Mouse (Mus musculus) MEL (cell line): ENCODE data around the gene Gm10447. TPM values are rescaled to one million over a fixed set of nuclear protein-coding genes. Genes with fewer than 3 reads are reported as not detected.

ENCODE experiments used
- DNase-seq: peaks from one replicate; pipeline ENCODE4 v3.0.0; 2011; ENCODE audit warnings: low read depth, low spot score
- H3K27ac ChIP-seq: 2 replicates; pipeline ENCODE4 v1.5.1; 2012; ENCODE audit warnings: low read depth, mild to moderate bottlenecking, control low read depth, low read length, moderate library complexity; ENCODE audit not compliant: control insufficient read depth
- H3K27me3 ChIP-seq, 2 experiments: fragments of 150-350 bp in 1 of 2; sonication (generic) in 1 of 2; 2 replicates each; pipeline ENCODE4 v1.6.1; 2012; ENCODE audit warnings: low read length in 2 of 2, mild to moderate bottlenecking in 2 of 2, improper control_type of control experiment in 1 of 2, moderate library complexity in 1 of 2; ENCODE audit not compliant: insufficient read depth in 2 of 2, control insufficient read depth in 1 of 2
- H3K36me3 ChIP-seq, 2 experiments: 2 replicates each; pipeline ENCODE4 v1.6.1; 2012 to 2014; ENCODE audit warnings: low read length in 2 of 2, improper control_type of control experiment in 1 of 2, inconsistent platforms in 1 of 2, mild to moderate bottlenecking in 1 of 2; ENCODE audit not compliant: insufficient read depth in 2 of 2, control insufficient read depth in 1 of 2
- H3K4me1 ChIP-seq, 2 experiments: fragments of 150-350 bp in 1 of 2; sonication (generic) in 1 of 2; 2 replicates each; pipeline ENCODE4 v1.6.1; 2012; ENCODE audit warnings: low read length in 2 of 2, improper control_type of control experiment in 1 of 2, mild to moderate bottlenecking in 1 of 2; ENCODE audit not compliant: insufficient read depth in 2 of 2, control insufficient read depth in 1 of 2
- H3K4me3 ChIP-seq, 2 experiments: fragments of 150-350 bp in 1 of 2; sonication (generic) in 1 of 2; 2 replicates each; pipeline ENCODE4 v1.5.1; 2012; ENCODE audit warnings: low read depth in 2 of 2, low read length in 2 of 2, mild to moderate bottlenecking in 2 of 2, moderate library complexity in 2 of 2, control low read depth in 1 of 2, improper control_type of control experiment in 1 of 2; ENCODE audit not compliant: control insufficient read depth in 1 of 2, insufficient read depth in 1 of 2
- H3K79me2 ChIP-seq: 2 replicates; pipeline ENCODE4 v1.6.1; 2012; ENCODE audit warnings: mild to moderate bottlenecking, low read length, moderate library complexity; ENCODE audit not compliant: control insufficient read depth, poor library complexity, insufficient read depth
- H3K9ac ChIP-seq: 2 replicates; pipeline ENCODE4 v1.6.1; 2012; ENCODE audit warnings: low read depth, mild to moderate bottlenecking, control low read depth, low read length, moderate library complexity; ENCODE audit not compliant: control insufficient read depth, poor library complexity, severe bottlenecking
- H3K9me3 ChIP-seq: fragments of 150-350 bp; sonication (generic); replicated peaks from 2 replicates; pipeline ENCODE4 v1.6.1; 2012; ENCODE audit warnings: mild to moderate bottlenecking, low read length, improper control_type of control experiment, moderate library complexity; ENCODE audit not compliant: insufficient read depth
- CHD2 ChIP-seq: IDR thresholded peaks from 2 replicates; pipeline ENCODE4 v1.6.1; 2011; ENCODE audit warnings: low read length, improper control_type of control experiment
- CTCF ChIP-seq, 3 experiments: IDR thresholded peaks in 2 of 3; conservative IDR thresholded peaks in 1 of 3; 2 replicates each; pipeline ENCODE4 v1.5.1; 2011 to 2012; ENCODE audit warnings: low read length in 3 of 3, low read depth in 2 of 3, mild to moderate bottlenecking in 2 of 3, improper control_type of control experiment in 1 of 3, inconsistent platforms in 1 of 3, mixed read lengths in 1 of 3, moderate library complexity in 1 of 3; ENCODE audit not compliant: control insufficient read depth in 1 of 3, insufficient read depth in 1 of 3, poor library complexity in 1 of 3, severe bottlenecking in 1 of 3
- E2F4 ChIP-seq: IDR thresholded peaks from 2 replicates; pipeline ENCODE4 v1.6.1; 2011; ENCODE audit warnings: low read depth, low read length, improper control_type of control experiment, borderline replicate concordance
- EP300 ChIP-seq, 2 experiments: IDR thresholded peaks; 2 replicates each; pipeline ENCODE4 v1.6.1; 2011; ENCODE audit warnings: improper control_type of control experiment in 2 of 2, low read length in 2 of 2, low read depth in 1 of 2, mild to moderate bottlenecking in 1 of 2
- GATA1 ChIP-seq: IDR thresholded peaks from 2 replicates; pipeline ENCODE4 v1.6.1; 2011; ENCODE audit warnings: low read depth, low read length, improper control_type of control experiment
- HCFC1 ChIP-seq: IDR thresholded peaks from 2 replicates; pipeline ENCODE4 v1.6.1; 2012; ENCODE audit warnings: low read depth, mild to moderate bottlenecking, inconsistent platforms, low read length, improper control_type of control experiment, moderate library complexity
- MAX ChIP-seq: IDR thresholded peaks from 2 replicates; pipeline ENCODE4 v1.6.1; 2011; ENCODE audit warnings: low read length, improper control_type of control experiment
- MAZ ChIP-seq: IDR thresholded peaks from 2 replicates; pipeline ENCODE4 v1.6.1; 2012; ENCODE audit warnings: low read depth, mild to moderate bottlenecking, inconsistent platforms, low read length, improper control_type of control experiment
- MEF2A ChIP-seq: IDR thresholded peaks from 2 replicates; pipeline ENCODE4 v1.6.1; 2014; ENCODE audit warnings: low read depth, mild to moderate bottlenecking, inconsistent platforms, low read length, improper control_type of control experiment; ENCODE audit not compliant: poor library complexity, insufficient replicate concordance, severe bottlenecking; ENCODE audit errors: extremely low read depth
- MYC ChIP-seq: IDR thresholded peaks from 2 replicates; pipeline ENCODE4 v1.6.1; 2011; ENCODE audit warnings: low read depth, mild to moderate bottlenecking, low read length, improper control_type of control experiment, moderate library complexity
- NELFE ChIP-seq: IDR thresholded peaks from 2 replicates; pipeline ENCODE4 v1.6.1; 2011; ENCODE audit warnings: low read depth, low read length, improper control_type of control experiment
- POLR2A ChIP-seq, 2 experiments: IDR thresholded peaks; 2 replicates each; pipeline ENCODE4 v1.6.1; 2011 to 2012; ENCODE audit warnings: low read length in 2 of 2, mild to moderate bottlenecking in 2 of 2, control low read depth in 1 of 2, improper control_type of control experiment in 1 of 2, low read depth in 1 of 2, moderate library complexity in 1 of 2; ENCODE audit not compliant: control insufficient read depth in 1 of 2, insufficient read depth in 1 of 2, poor library complexity in 1 of 2
- POLR2AphosphoS2 ChIP-seq: IDR thresholded peaks from 2 replicates; pipeline ENCODE4 v1.6.1; 2011; ENCODE audit warnings: low read length, improper control_type of control experiment
- POLR2AphosphoS5 ChIP-seq: IDR thresholded peaks from 2 replicates; pipeline ENCODE4 v1.6.1; 2012; ENCODE audit warnings: low read depth, borderline replicate concordance, mild to moderate bottlenecking, inconsistent platforms, low read length, moderate library complexity, mixed read lengths
- RAD21 ChIP-seq: IDR thresholded peaks from 2 replicates; pipeline ENCODE4 v1.6.1; 2011; ENCODE audit warnings: mild to moderate bottlenecking, low read depth, low read length, improper control_type of control experiment
- RCOR1 ChIP-seq: IDR thresholded peaks from 2 replicates; pipeline ENCODE4 v1.6.1; 2012; ENCODE audit warnings: low read depth, mild to moderate bottlenecking, inconsistent platforms, low read length, improper control_type of control experiment
- SIN3A ChIP-seq: IDR thresholded peaks from 2 replicates; pipeline ENCODE4 v1.6.1; 2012; ENCODE audit warnings: low read length, improper control_type of control experiment, inconsistent platforms
- SMC3 ChIP-seq: IDR thresholded peaks from 2 replicates; pipeline ENCODE4 v1.6.1; 2011; ENCODE audit warnings: low read depth, low read length, improper control_type of control experiment
- TAL1 ChIP-seq: IDR thresholded peaks from 2 replicates; pipeline ENCODE4 v1.6.1; 2012; ENCODE audit warnings: mild to moderate bottlenecking, inconsistent platforms, low read length, moderate library complexity, mixed read lengths
- TBP ChIP-seq: IDR thresholded peaks from 2 replicates; pipeline ENCODE4 v1.8.0; 2011; ENCODE audit warnings: low read depth, low read length, improper control_type of control experiment
- TCF12 ChIP-seq: IDR thresholded peaks from 2 replicates; pipeline ENCODE4 v1.6.1; 2014; ENCODE audit warnings: low read depth, mild to moderate bottlenecking, inconsistent platforms, low read length, improper control_type of control experiment, moderate library complexity
- USF1 ChIP-seq: IDR thresholded peaks from 2 replicates; pipeline ENCODE4 v1.6.1; 2014; ENCODE audit warnings: low read depth, mild to moderate bottlenecking, inconsistent platforms, low read length, improper control_type of control experiment, moderate library complexity
- ZC3H11A ChIP-seq: IDR thresholded peaks from 2 replicates; pipeline ENCODE4 v1.6.1; 2012; ENCODE audit warnings: low read depth, mild to moderate bottlenecking, inconsistent platforms, low read length, improper control_type of control experiment
- ZKSCAN1 ChIP-seq: IDR thresholded peaks from 2 replicates; pipeline ENCODE4 v1.6.1; 2012; ENCODE audit warnings: low read depth, mild to moderate bottlenecking, inconsistent platforms, low read length, improper control_type of control experiment, moderate library complexity
- polyA plus RNA-seq, 2 experiments: library from polyadenylated mRNA; stranded (reverse) in 1 of 2; unstranded in 1 of 2; fragments of >175 nt in 1 of 2; fragments of >200 nt in 1 of 2; gene quantifications; 2 replicates each; pipeline versions ENCODE4 v1.2.1 to v1.2.4; 2012; ENCODE audit warnings: low replicate concordance in 2 of 2, low read depth in 1 of 2; ENCODE audit not compliant: insufficient read length in 2 of 2, insufficient read depth in 1 of 2, missing spikeins in 1 of 2
- total RNA-seq: library from RNA; depleted of rRNA; stranded (reverse); fragments of 300-350 nt; gene quantifications from 2 replicates; pipeline ENCODE4 v1.2.3, GENCODE M21; 2012

Gene Gm10447
- total and polyA plus RNA-seq, 3 experiments, result not detected

DNA sequence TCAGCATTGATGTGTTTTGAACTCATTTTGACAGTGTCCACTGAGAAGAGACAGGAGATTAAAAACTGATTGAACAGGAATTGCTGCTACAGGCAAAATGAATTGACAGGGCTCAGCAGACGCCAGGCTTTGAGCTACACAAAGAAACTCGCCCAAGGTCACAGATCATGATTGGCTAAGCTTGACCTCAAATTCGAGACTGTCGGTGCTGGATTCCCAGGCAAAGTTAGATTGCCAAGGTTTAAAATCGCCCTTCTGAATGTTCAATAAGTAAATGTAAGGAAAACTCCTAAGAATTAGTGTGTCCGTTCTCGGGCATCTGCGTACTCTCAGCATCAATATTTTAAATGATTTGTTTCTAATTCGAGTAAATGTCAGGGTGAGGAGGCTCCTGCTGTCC lies 32.5 kb upstream of the Gm10447 start:
- no peak for DNase-seq
- H3K79me2 ChIP-seq, result no peaks in the 10 kb centered on the region
- TF ChIP-seq CTCF (IDR thresholded peaks at IDR 0.05 in 2 of 3, conservative IDR thresholded peaks at IDR 0.05 in 1 of 3; ENCODE audit: control insufficient read depth in 1 of 3, insufficient read depth in 1 of 3, low read depth in 2 of 3, low read length in 3 of 3, poor library complexity in 1 of 3, severe bottlenecking in 1 of 3) (no peak), POLR2AphosphoS5 (no peak), USF1 (no peak), MYC (no peak), POLR2A (IDR thresholded peaks at IDR 0.05; ENCODE audit: control insufficient read depth in 1 of 2, insufficient read depth in 1 of 2, low read depth in 1 of 2, low read length in 2 of 2, poor library complexity in 1 of 2) (no peak), HCFC1 (no peak), SIN3A (no peak), EP300 (IDR thresholded peaks at IDR 0.05; ENCODE audit: low read depth in 1 of 2, low read length in 2 of 2) (no peak), TBP (no peak), ZC3H11A (no peak), ZKSCAN1 (no peak), MEF2A (no peak), NELFE (no peak), RCOR1 (no peak), POLR2AphosphoS2 (no peak), MAZ (no peak), CHD2 (no peak), TAL1 (no peak), E2F4 (no peak), TCF12 (no peak)
- H3K9me3 ChIP-seq, result no peaks in the 10 kb centered on the region
- H3K9ac ChIP-seq, result no peak overlapping the region
- no peak overlapping the region for H3K4me3 ChIP-seq
- H3K27ac ChIP-seq, result no peak overlapping the region
- H3K4me1 ChIP-seq, result no peaks in the 10 kb centered on the region; a peak in 1 of 4 replicates
- H3K36me3 ChIP-seq, result peaks cover 0 to under 1% of the 10 kb centered on the region in 2 experiments; a peak in 2 of 4 replicates
- no peaks in the 10 kb centered on the region for H3K27me3 ChIP-seq

DNA sequence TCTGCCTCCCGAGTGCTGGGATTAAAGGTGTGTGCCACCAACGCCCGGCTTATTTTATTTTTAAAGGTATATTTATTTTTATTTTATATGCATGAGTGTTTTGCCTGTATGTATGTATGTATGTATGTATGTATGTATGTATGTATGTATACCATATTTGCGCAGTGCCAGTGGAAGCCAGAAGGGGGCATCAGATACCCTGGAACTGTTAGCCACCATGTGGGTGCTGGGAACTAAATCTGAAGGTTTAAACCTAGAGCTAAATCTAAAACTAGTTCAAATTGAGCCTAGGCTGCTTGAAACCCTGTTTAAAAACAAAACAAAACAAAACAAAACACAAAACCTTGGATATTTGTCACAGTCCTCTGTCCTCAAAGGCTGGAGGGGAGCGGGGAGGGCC lies 32.1 kb upstream of the Gm10447 start:
- H3K4me1 ChIP-seq, result peaks cover under 1% of the 10 kb centered on the region in 2 experiments; a peak in 3 of 4 replicates
- H3K9me3 ChIP-seq, result no peaks in the 10 kb centered on the region
- H3K9ac ChIP-seq, result no peak overlapping the region
- no peaks in the 10 kb centered on the region for H3K27me3 ChIP-seq
- peaks cover 0 to 4% of the 10 kb centered on the region in 2 experiments; a peak in 2 of 4 replicates for H3K36me3 ChIP-seq
- no peak overlapping the region for H3K27ac ChIP-seq
- no peaks in the 10 kb centered on the region for H3K79me2 ChIP-seq
- no peak overlapping the region for H3K4me3 ChIP-seq
- TF ChIP-seq TAL1 (no peak), ZC3H11A (peak; percentile 38; the same call in 1 of the 2 replicates), HCFC1 (no peak), CTCF (IDR thresholded peaks at IDR 0.05 in 2 of 3, conservative IDR thresholded peaks at IDR 0.05 in 1 of 3; ENCODE audit: control insufficient read depth in 1 of 3, insufficient read depth in 1 of 3, low read depth in 2 of 3, low read length in 3 of 3, poor library complexity in 1 of 3, severe bottlenecking in 1 of 3) (peak; percentile 33 to 54 (median 52); a peak in 5 of 6 replicates), GATA1 (no peak), MAZ (no peak), SMC3 (peak; percentile 55), RAD21 (peak; percentile 54), MAX (no peak), MYC (0 out of 2 replicates have a peak, but pooled peaks have one; percentile 33)
- DNase-seq, result peak; percentile 62
